Mouse (Mus musculus) stomach, embryonic 16.5 days (tissue): ENCODE results near the gene Ndufa13. TPM values are rescaled to one million over a fixed set of nuclear protein-coding genes. Genes with fewer than 3 reads are reported as not detected.

Experiments
- ATAC-seq: fragments of 200-750 bp; cut with Nextera tagmentation; 2 replicates; pipeline ENCODE4 v1.8.0; 2017; ENCODE audit warnings: moderate number of reproducible peaks, moderate TSS enrichment; ENCODE audit not compliant: insufficient read depth, low FRiP score
- H3K27ac ChIP-seq: fragments of 300-500 bp; sonication (generic); 2 replicates; pipeline ENCODE4 v1.5.1; 2014; ENCODE audit warnings: low read length
- H3K27me3 ChIP-seq: fragments of 300-500 bp; sonication (generic); 2 replicates; pipeline ENCODE4 v1.6.1; 2014; ENCODE audit warnings: low read length, control low read depth, mixed read lengths; ENCODE audit not compliant: control insufficient read depth, insufficient read depth
- H3K36me3 ChIP-seq: fragments of 300-500 bp; sonication (generic); 2 replicates; pipeline ENCODE4 v1.6.1; 2014; ENCODE audit warnings: low read length; ENCODE audit not compliant: control insufficient read depth, insufficient read depth
- H3K4me1 ChIP-seq: fragments of 300-500 bp; sonication (generic); 2 replicates; pipeline ENCODE4 v1.6.1; 2014; ENCODE audit warnings: low read length, control low read depth, mixed read lengths; ENCODE audit not compliant: control insufficient read depth, insufficient read depth
- H3K4me2 ChIP-seq: fragments of 300-500 bp; sonication (generic); 2 replicates; pipeline ENCODE4 v1.6.1; 2014; ENCODE audit warnings: low read depth, low read length, mixed read lengths
- H3K4me3 ChIP-seq: fragments of 300-500 bp; sonication (generic); replicated peaks from 2 replicates; pipeline ENCODE4 v1.5.1; 2014; ENCODE audit warnings: mild to moderate bottlenecking, low read length
- H3K9ac ChIP-seq: fragments of 300-500 bp; sonication (generic); 2 replicates; pipeline ENCODE4 v1.6.1; 2014; ENCODE audit warnings: low read length
- H3K9me3 ChIP-seq: fragments of 300-500 bp; sonication (generic); replicated peaks from 2 replicates; pipeline ENCODE4 v1.6.1; 2016; ENCODE audit warnings: low read length, control low read depth; ENCODE audit not compliant: control insufficient read depth
- WGBS: fragments of 180-500 bp; shearing (Covaris S2); extraction: QIAGEN DNeasy Blood & Tissue Kit; methylation state at CpG from one replicate; pipeline ENCODE4 v1.1.7; 2014; 5-methylcytosine and 5-hydroxymethylcytosine counted together
- polyA plus RNA-seq: library from polyadenylated mRNA; unstranded; fragments of >200 nt; fragmentation: Nextera tagmentation; extraction: Ambion mirVana; gene quantifications from 2 replicates; pipeline ENCODE4 v1.2.1, GENCODE M21; 2015

Ndufa13 gene
- polyA plus RNA-seq, 1 experiment from 2014 or later, result 193 TPM

GRCm38 (mm10) chr8:69877396-69877795, 25.0 kb downstream of the Ndufa13 start:
- Histone ChIP-seq H3K4me2 (no peak overlapping the region), H3K4me3 (no peak overlapping the region)

GRCm38 (mm10) chr8:69876967-69877366, 25.4 kb downstream of the Ndufa13 start:
- no peaks in the 10 kb centered on the region for H3K9me3 ChIP-seq
- no peak overlapping the region for H3K9ac ChIP-seq
- H3K27me3 ChIP-seq, result peaks cover 30% of the 10 kb centered on the region
- WGBS, result 74% methylated on average over 10 of the region's 10 CpGs
- H3K36me3 ChIP-seq, result no peaks in the 10 kb centered on the region
- no peak overlapping the region for H3K4me2 ChIP-seq
- ATAC-seq, result no peak
- H3K4me3 ChIP-seq, result no peak overlapping the region
- peaks cover 4% of the 10 kb centered on the region; the same call in 1 of the 2 replicates for H3K4me1 ChIP-seq
- no peak overlapping the region for H3K27ac ChIP-seq

More at GRCm38 (mm10) chr8:69877396-69877795, 25.0 kb downstream of the Ndufa13 start:
- Histone ChIP-seq H3K9me3 (no peaks in the 10 kb centered on the region), H3K27me3 (peaks cover 34% of the 10 kb centered on the region), H3K27ac (no peak overlapping the region), H3K36me3 (no peaks in the 10 kb centered on the region), H3K4me1 (peaks cover 5% of the 10 kb centered on the region; the same call in 1 of the 2 replicates), H3K9ac (no peak overlapping the region)
- 90% methylated on average over 4 of the region's 4 CpGs for WGBS
- no peak for ATAC-seq

DNA sequence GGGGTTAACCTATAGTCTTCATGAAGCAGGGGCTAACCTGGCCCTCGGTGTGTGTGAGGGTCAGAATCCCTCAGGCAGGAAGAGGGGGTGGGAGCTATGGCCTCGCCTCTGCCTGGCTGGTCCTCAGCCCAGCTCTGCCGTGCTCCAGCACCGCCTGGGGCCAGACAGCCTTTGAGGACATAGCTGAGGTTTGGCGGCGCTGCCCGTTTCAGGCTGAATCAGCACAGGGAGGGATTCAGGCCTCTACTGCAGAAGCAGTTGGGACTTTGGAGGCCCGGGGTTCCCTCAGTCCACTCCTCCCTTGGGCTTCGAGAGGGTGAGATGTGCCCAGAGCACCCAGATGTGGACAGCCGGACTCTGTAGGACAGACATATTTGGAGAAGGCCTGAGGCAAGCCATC, 26.3 kb downstream of the Ndufa13 start:
- no peak for ATAC-seq
- no peak overlapping the region for H3K4me2 ChIP-seq
- H3K27me3 ChIP-seq, result peaks cover 21% of the 10 kb centered on the region
- H3K27ac ChIP-seq, result no peak overlapping the region
- H3K4me1 ChIP-seq, result no peaks in the 10 kb centered on the region
- H3K4me3 ChIP-seq, result no peak overlapping the region
- no peaks in the 10 kb centered on the region for H3K36me3 ChIP-seq
- H3K9ac ChIP-seq, result no peak overlapping the region
- no peaks in the 10 kb centered on the region for H3K9me3 ChIP-seq
- 44% methylated on average over 10 of the region's 10 CpGs for WGBS

GRCm38 (mm10) chr8:69874654-69875053, 27.7 kb downstream of the Ndufa13 start:
- WGBS, result 75% methylated on average over 13 of the region's 13 CpGs
- Histone ChIP-seq H3K27me3 (peaks cover 7% of the 10 kb centered on the region), H3K4me1 (no peaks in the 10 kb centered on the region), H3K36me3 (no peaks in the 10 kb centered on the region), H3K9me3 (no peaks in the 10 kb centered on the region), H3K4me3 (no peak overlapping the region), H3K9ac (no peak overlapping the region), H3K27ac (no peak overlapping the region), H3K4me2 (no peak overlapping the region)
- no peak for ATAC-seq

DNA sequence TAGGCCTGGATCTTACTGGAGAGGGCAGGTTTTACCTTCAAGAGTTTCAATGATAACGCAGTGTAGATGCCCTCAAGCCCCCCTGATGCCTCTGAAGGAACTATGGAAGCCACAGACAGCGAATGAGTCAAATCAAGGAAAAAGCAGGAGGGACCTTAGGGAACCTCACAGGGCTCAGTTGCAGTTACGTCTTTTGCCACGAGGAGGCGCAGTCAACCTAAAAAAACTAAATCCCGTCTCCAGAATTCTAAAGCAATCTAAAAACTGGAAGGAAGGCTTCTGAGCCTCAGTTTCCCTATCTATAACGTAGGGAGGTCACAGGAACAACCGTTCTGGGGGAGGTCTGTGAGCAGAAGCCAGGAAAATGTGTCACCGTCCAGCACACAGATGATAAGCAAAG, 28.2 kb downstream of the Ndufa13 start:
- no peak for ATAC-seq
- H3K27ac ChIP-seq, result no peak overlapping the region
- H3K4me1 ChIP-seq, result no peaks in the 10 kb centered on the region
- no peak overlapping the region for H3K9ac ChIP-seq
- no peaks in the 10 kb centered on the region for H3K36me3 ChIP-seq
- H3K4me2 ChIP-seq, result no peak overlapping the region
- H3K27me3 ChIP-seq, result peaks cover 2% of the 10 kb centered on the region; the same call in 1 of the 2 replicates
- WGBS, result 10% methylated on average over 9 of the region's 9 CpGs
- no peaks in the 10 kb centered on the region for H3K9me3 ChIP-seq
- H3K4me3 ChIP-seq, result no peak overlapping the region

- Histone ChIP-seq H3K36me3 (no peaks in the 10 kb centered on the region), H3K4me3 (no peak overlapping the region), H3K27ac (no peak overlapping the region), H3K9me3 (no peaks in the 10 kb centered on the region), H3K4me2 (no peak overlapping the region), H3K9ac (no peak overlapping the region), H3K27me3 (no peaks in the 10 kb centered on the region), H3K4me1 (no peaks in the 10 kb centered on the region)
- no peak for ATAC-seq
- 87% methylated on average over 6 of the region's 6 CpGs for WGBS
Observed at GRCm38 (mm10) chr8:69870907-69871306, 31.5 kb downstream of the Ndufa13 start.

DNA sequence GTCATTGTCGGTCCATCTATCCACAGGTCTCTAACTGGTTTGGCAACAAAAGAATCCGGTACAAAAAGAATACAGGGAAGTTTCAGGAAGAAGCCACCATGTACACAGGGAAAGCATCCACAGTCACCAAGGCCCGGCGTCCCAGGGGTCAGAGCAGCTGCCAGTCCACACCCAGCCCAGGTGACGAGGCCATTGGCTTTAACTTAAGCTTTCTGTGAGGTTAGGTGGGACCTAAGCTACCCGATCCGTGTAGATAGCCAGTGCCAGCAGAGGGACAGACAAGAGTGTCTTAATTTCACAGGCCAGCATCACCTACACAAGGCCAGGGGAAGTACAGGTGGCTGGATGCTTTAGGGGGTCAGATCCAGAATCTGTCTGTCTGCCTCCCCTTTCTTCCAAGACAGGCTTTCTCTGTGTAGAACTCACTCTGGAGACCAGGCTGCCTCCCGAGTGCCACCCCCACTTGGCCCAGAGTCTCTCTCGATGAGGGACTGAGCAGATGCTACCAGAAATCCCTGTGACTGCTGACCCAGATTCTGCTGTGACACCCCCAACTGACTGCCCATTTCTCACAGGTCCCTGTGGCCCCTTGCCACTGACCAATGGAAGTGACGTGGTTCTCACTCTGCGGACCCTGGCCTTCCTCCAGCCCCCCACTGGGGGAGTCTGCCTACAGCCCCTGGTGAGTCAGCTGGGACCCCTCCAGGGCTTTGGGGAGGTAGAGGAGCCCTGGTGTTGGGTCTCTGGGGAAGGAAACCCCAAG, 32.2 kb downstream of the Ndufa13 start:
- 82% methylated on average over 11 of the region's 11 CpGs for WGBS

DNA sequence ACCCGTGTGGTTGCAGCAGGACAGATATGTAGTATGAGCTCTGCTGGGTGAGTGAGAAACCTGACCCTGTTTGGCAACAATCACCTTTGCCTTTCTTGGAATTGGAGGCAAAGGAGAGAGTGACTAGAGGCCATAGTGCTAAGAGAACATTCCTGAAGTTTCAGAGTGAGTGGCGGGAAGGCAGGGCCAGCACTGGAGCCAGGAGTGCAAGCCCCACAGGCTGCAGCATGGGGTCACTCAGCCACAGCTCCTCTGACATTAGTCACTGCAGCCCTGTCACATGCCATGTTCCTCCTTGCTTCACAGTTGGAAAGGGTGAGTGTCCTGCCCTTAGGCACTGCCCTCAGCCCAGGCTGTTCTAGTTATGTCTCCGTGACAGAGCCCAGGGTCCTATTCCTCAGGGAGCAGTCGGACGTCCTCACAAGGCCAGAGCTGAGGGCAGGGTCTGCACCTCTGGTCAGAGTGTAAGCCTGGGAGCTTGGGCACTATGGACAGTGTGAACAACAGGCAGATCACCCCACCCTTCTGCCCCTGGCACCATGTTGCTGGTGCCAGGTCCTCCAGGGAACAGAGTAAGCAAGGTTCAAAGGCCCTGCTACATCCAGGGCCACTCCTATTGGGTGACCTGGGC, 34.5 kb downstream of the Ndufa13 start:
- Histone ChIP-seq H3K4me3 (no peak overlapping the region), H3K4me1 (no peaks in the 10 kb centered on the region), H3K27ac (no peak overlapping the region), H3K9ac (no peak overlapping the region), H3K4me2 (no peak overlapping the region), H3K36me3 (no peaks in the 10 kb centered on the region), H3K9me3 (no peaks in the 10 kb centered on the region), H3K27me3 (no peaks in the 10 kb centered on the region)
- WGBS, result 66% methylated on average over 5 of the region's 5 CpGs
- no peak for ATAC-seq

More for the DNA sequence above, 32.2 kb downstream of the Ndufa13 start:
- H3K4me1 ChIP-seq, result no peaks in the 10 kb centered on the region
- H3K27me3 ChIP-seq, result no peaks in the 10 kb centered on the region
- H3K4me3 ChIP-seq, result no peak overlapping the region
- H3K9ac ChIP-seq, result no peak overlapping the region
- H3K4me2 ChIP-seq, result no peak overlapping the region
- no peaks in the 10 kb centered on the region for H3K36me3 ChIP-seq
- no peak overlapping the region for H3K27ac ChIP-seq
- ATAC-seq, result no peak
- H3K9me3 ChIP-seq, result no peaks in the 10 kb centered on the region

GRCm38 (mm10) chr8:69864180-69864579, 38.2 kb downstream of the Ndufa13 start:
- Histone ChIP-seq H3K4me1 (no peaks in the 10 kb centered on the region), H3K9ac (no peak overlapping the region), H3K27me3 (no peaks in the 10 kb centered on the region), H3K36me3 (no peaks in the 10 kb centered on the region), H3K27ac (no peak overlapping the region), H3K9me3 (no peaks in the 10 kb centered on the region), H3K4me3 (no peak overlapping the region), H3K4me2 (no peak overlapping the region)
- ATAC-seq, result no peak
- 73% methylated on average over 5 of the region's 5 CpGs for WGBS
